Comparison of ENCODE assay signal across 7 mouse cellular contexts in the genomic region with DNA sequence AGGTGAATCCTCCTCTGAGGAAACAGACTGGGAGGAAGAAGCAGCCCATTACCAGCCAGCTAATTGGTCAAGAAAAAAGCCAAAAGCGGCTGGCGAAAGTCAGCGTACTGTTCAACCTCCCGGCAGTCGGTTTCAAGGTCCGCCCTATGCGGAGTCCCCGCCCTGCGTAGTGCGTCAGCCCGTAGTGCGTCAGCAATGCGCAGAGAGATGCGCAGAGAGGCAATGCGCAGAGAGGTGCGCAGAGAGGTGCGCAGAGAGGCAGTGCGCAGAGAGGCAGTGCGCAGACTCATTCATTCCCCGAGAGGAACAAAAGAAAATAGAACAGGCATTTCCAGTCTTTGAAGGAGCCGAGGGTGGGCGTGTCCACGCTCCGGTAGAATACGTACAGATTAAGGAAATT.
DNase-seq lines count a peak whose midpoint lies in the region.

No protein-coding gene starts in this region.

- DNase-seq in T-cell, adult 2 months (ENCODE audit: low spot score) = peak; percentile 65
- DNase-seq in cerebellum, adult 9-10 months = peak; percentile 7
- peak; percentile 1 to 11 for DNase-seq in frontal cortex, adult 2 months (ENCODE audit: extremely low spot score in 1 of 2, low spot score in 1 of 2)
- DNase-seq in kidney, postnatal 14 days = peak; percentile 48
- peak; percentile 3 for DNase-seq in left cerebral cortex, adult 11 months (ENCODE audit: low spot score)
- peak; percentile 30 for DNase-seq in right cerebral cortex, postnatal 25 days
- DNase-seq in thymus, postnatal 25 days = peak; percentile 5

Comparison
In these comparisons a context has a peak if more than half of its experiments do, and no peak if none do; other contexts are left out.
1. Peak in every context shown above with its lines: DNase-seq.
2. DNase-seq: peak in every context shown above with its lines; median percentile 65 in T-cell, adult 2 months; 48 in kidney, postnatal 14 days; 30 in right cerebral cortex, postnatal 25 days; 7 in cerebellum, adult 9-10 months; 6 in frontal cortex, adult 2 months; 5 in thymus, postnatal 25 days; 3 in left cerebral cortex, adult 11 months.